Mouse (Mus musculus) G1E (cell line): ENCODE measurements around the gene Bcam.
"Not testable (repeated sequence)": the region's sequence is repeated elsewhere in the genome, so short reads cannot be mapped to it uniquely, and the experiment has no call there.

Source experiments
- CTCF ChIP-seq: IDR thresholded peaks from 2 replicates; pipeline ENCODE4 v1.5.1; 2012; ENCODE audit warnings: low read depth, low read length, inconsistent platforms, mixed read lengths
- GATA1 ChIP-seq: IDR thresholded peaks from 2 replicates; pipeline ENCODE4 v1.6.1; 2012; ENCODE audit warnings: borderline replicate concordance, low read length, inconsistent platforms, mixed read lengths
- POLR2AphosphoS5 ChIP-seq: IDR thresholded peaks from 2 replicates; pipeline ENCODE4 v1.6.1; 2012; ENCODE audit warnings: low read depth, low read length, inconsistent platforms; ENCODE audit not compliant: insufficient replicate concordance

GRCm38 (mm10) chr7:19791504-19791903, 20.7 kb upstream of the Bcam start:
- not testable (repeated sequence) for TF ChIP-seq CTCF, GATA1, POLR2AphosphoS5
